8 mouse cellular contexts compared by ENCODE assay signal in genomic region chr2:121170481-121170971, GRCm38 (mm10). TPM values are rescaled to one million over a fixed set of nuclear protein-coding genes. Genes with fewer than 3 reads are reported as not detected.
A peak's percentile ranks its signal among the peaks of the same experiment; 100 is the strongest.
DNase-seq lines count a peak whose midpoint lies in the region; ATAC-seq lines count a peak whose summit lies in the region.

Gene Tubgcp4 (plus strand): TSS chr2:121170654.

- H3K9ac ChIP-seq in intestine, embryonic 14.5 days (ENCODE audit: low read length), result peak within 1 kb of the TSS; percentile 82
- peak within 1 kb of the TSS; percentile 81 for H3K9ac ChIP-seq in limb, embryonic 11.5 days (ENCODE audit: low read length)
- H3K9ac ChIP-seq in midbrain, embryonic 13.5 days (replicated peaks), result peak within 1 kb of the TSS; percentile 73

- peak; percentile 34 to 54 for DNase-seq in spleen, postnatal 36 days (ENCODE audit: low spot score in 2 of 2)
- DNase-seq in spleen, adult 18-20 months, result no peak
- DNase-seq in c-Kit-positive CD71-negative TER-119-negative erythroid progenitor cells, embryonic 14.5 days (ENCODE audit: low read depth), result peak; percentile 36
- peak; percentile 18 for DNase-seq in gastrocnemius, postnatal 25 days
- DNase-seq in intestine, embryonic 14.5 days (ENCODE audit: low spot score), result no peak
- peak; percentile 60 for DNase-seq in limb, embryonic 11.5 days (ENCODE audit: low spot score)
- no peak for DNase-seq in cerebellum, postnatal 4 days (ENCODE audit: low spot score in 2 of 2)

- peak within 1 kb of the TSS; percentile 95 for H3K4me2 ChIP-seq in intestine, embryonic 14.5 days (ENCODE audit: low read length)
- peak within 1 kb of the TSS; percentile 89 for H3K4me2 ChIP-seq in limb, embryonic 11.5 days (ENCODE audit: low read depth, severe bottlenecking)
- H3K4me2 ChIP-seq in midbrain, embryonic 13.5 days (replicated peaks), result peak within 1 kb of the TSS; percentile 89

- H3K9me3 ChIP-seq in intestine, embryonic 14.5 days (ENCODE audit: control insufficient read depth, low read length), result no peaks in the 10 kb centered on the region
- H3K9me3 ChIP-seq in limb, embryonic 11.5 days (ENCODE audit: control insufficient read depth, low read length), result no peaks in the 10 kb centered on the region
- no peaks in the 10 kb centered on the region for H3K9me3 ChIP-seq in midbrain, embryonic 13.5 days

- peaks cover 20% of the 10 kb centered on the region for H3K4me1 ChIP-seq in intestine, embryonic 14.5 days (replicated peaks; ENCODE audit: control insufficient read depth, insufficient read depth, low read length)
- peaks cover 14% of the 10 kb centered on the region for H3K4me1 ChIP-seq in limb, embryonic 11.5 days (ENCODE audit: control insufficient read depth, insufficient read depth, low read length)
- H3K4me1 ChIP-seq in midbrain, embryonic 13.5 days (replicated peaks), result peaks cover 39% of the 10 kb centered on the region

- H3K4me3 ChIP-seq in intestine, embryonic 14.5 days (ENCODE audit: low read depth, low read length), result peak within 1 kb of the TSS; percentile 94
- peak within 1 kb of the TSS; percentile 86 for H3K4me3 ChIP-seq in limb, embryonic 11.5 days (ENCODE audit: low read depth, low read length)
- H3K4me3 ChIP-seq in midbrain, embryonic 13.5 days (replicated peaks), result peak within 1 kb of the TSS; percentile 59

- ATAC-seq in intestine, embryonic 14.5 days (replicated peaks; ENCODE audit: low FRiP score, low TSS enrichment, low read depth), result peak; percentile 41
- peak; percentile 36; the same call in 1 of the 2 replicates for ATAC-seq in limb, embryonic 11.5 days (ENCODE audit: insufficient number of reproducible peaks, low FRiP score, low TSS enrichment, low read depth)
- ATAC-seq in midbrain, embryonic 13.5 days, result no peak

- peaks cover 35% of the 10 kb centered on the region for H3K36me3 ChIP-seq in intestine, embryonic 14.5 days (ENCODE audit: control insufficient read depth, insufficient read depth, low read length)
- H3K36me3 ChIP-seq in limb, embryonic 11.5 days (ENCODE audit: control insufficient read depth, insufficient read depth, low read length), result no peaks in the 10 kb centered on the region; the same call in 1 of the 2 replicates
- peaks cover 29% of the 10 kb centered on the region for H3K36me3 ChIP-seq in midbrain, embryonic 13.5 days

- H3K27me3 ChIP-seq in intestine, embryonic 14.5 days (replicated peaks; ENCODE audit: control insufficient read depth, insufficient read depth, low read length), result no peaks in the 10 kb centered on the region
- no peaks in the 10 kb centered on the region for H3K27me3 ChIP-seq in limb, embryonic 11.5 days (ENCODE audit: control insufficient read depth, insufficient read depth, low read length)
- no peaks in the 10 kb centered on the region for H3K27me3 ChIP-seq in midbrain, embryonic 13.5 days

- H3K27ac ChIP-seq in intestine, embryonic 14.5 days (ENCODE audit: low read depth), result peak within 1 kb of the TSS; percentile 82
- peak within 1 kb of the TSS; percentile 77 for H3K27ac ChIP-seq in limb, embryonic 11.5 days (replicated peaks; ENCODE audit: low read depth, low read length)
- peak within 1 kb of the TSS; percentile 83 for H3K27ac ChIP-seq in midbrain, embryonic 13.5 days

- under 1% methylated on average over 38 of the region's 38 CpGs for WGBS in intestine, embryonic 14.5 days
- WGBS in limb, embryonic 11.5 days, result under 1% methylated on average over 36 of the region's 38 CpGs
- under 1% methylated on average over 38 of the region's 38 CpGs for WGBS in midbrain, embryonic 13.5 days

RNA-seq across cellular contexts. Expression of gene Tubgcp4, which starts in this region (rescaled TPM):
- total RNA-seq in gastrocnemius, postnatal 25 days (2021), result 10 to 100 TPM in 1 of 2 experiments, 1 to 10 TPM in 1; 9.9 to 11.8 TPM
- polyA plus RNA-seq in intestine, embryonic 14.5 days (2014; fragmentation: Nextera tagmentation; extraction: Ambion mirVana), result 51.6 and 58.8 TPM in 2 replicates
- 67.2 and 72.9 TPM in 2 replicates for polyA plus RNA-seq in limb, embryonic 11.5 days (2014; fragmentation: Nextera tagmentation; extraction: Ambion mirVana)
- polyA plus RNA-seq in midbrain, embryonic 13.5 days (2015; fragmentation: Nextera tagmentation; extraction: Ambion mirVana), result 63.9 and 67.9 TPM in 2 replicates

Comparison
In these comparisons a context has a peak if more than half of its experiments do, and no peak if none do; other contexts are left out.
1. DNase-seq: peak in spleen, postnatal 36 days (2 of 2), c-Kit-positive CD71-negative TER-119-negative erythroid progenitor cells, embryonic 14.5 days (single experiment), gastrocnemius, postnatal 25 days (single experiment) and limb, embryonic 11.5 days (single experiment); none in spleen, adult 18-20 months (0 of 2), intestine, embryonic 14.5 days (single experiment) and cerebellum, postnatal 4 days (0 of 2).
2. Peak in every context shown above with its lines, with median percentiles within 50 percentile points of each other: H3K27ac ChIP-seq, H3K4me2 ChIP-seq, H3K4me3 ChIP-seq and H3K9ac ChIP-seq.